Mouse (Mus musculus) lung, postnatal 36 days (tissue): ENCODE measurements around the gene Slc17a5.
"Not testable (repeated sequence)": the region's sequence is repeated elsewhere in the genome, so short reads cannot be mapped to it uniquely, and the experiment has no call there.

Source experiments
- DNase-seq: peaks from one replicate; pipeline ENCODE4 v3.0.0; 2022; ENCODE audit warnings: mixed read lengths

Slc17a5 gene

GRCm38 (mm10) chr9:78516125-78516524, 71.7 kb downstream of the Slc17a5 start:
- DNase-seq, result no peak

GRCm38 (mm10) chr9:78514681-78515080, 73.2 kb downstream of the Slc17a5 start:
- no peak for DNase-seq

GRCm38 (mm10) chr9:78513776-78514500, 73.9 kb downstream of the Slc17a5 start:
- no peak for DNase-seq

- no peak for DNase-seq
Observed at GRCm38 (mm10) chr9:78511705-78512104, 76.1 kb downstream of the Slc17a5 start.

- DNase-seq, result no peak
Observed at GRCm38 (mm10) chr9:78508106-78508786, 79.6 kb downstream of the Slc17a5 start.

- DNase-seq, result no peak
Observed at GRCm38 (mm10) chr9:78506722-78507077, 81.1 kb downstream of the Slc17a5 start.

- DNase-seq, result no peak
Observed at GRCm38 (mm10) chr9:78506002-78506721, 81.7 kb downstream of the Slc17a5 start.

GRCm38 (mm10) chr9:78505223-78505622, 82.6 kb downstream of the Slc17a5 start:
- no peak for DNase-seq

- DNase-seq, result no peak
Observed at GRCm38 (mm10) chr9:78504679-78505078, 83.2 kb downstream of the Slc17a5 start.

- no peak for DNase-seq
Observed at GRCm38 (mm10) chr9:78504133-78504532, 83.7 kb downstream of the Slc17a5 start.

GRCm38 (mm10) chr9:78503223-78504079, 84.4 kb downstream of the Slc17a5 start:
- DNase-seq, result no peak

GRCm38 (mm10) chr9:78501284-78501683, 86.6 kb downstream of the Slc17a5 start:
- DNase-seq, result no peak

GRCm38 (mm10) chr9:78500386-78500785, 87.5 kb downstream of the Slc17a5 start:
- no peak for DNase-seq

GRCm38 (mm10) chr9:78493171-78493570, 94.7 kb downstream of the Slc17a5 start:
- DNase-seq, result no peak

- no peak for DNase-seq
Observed at GRCm38 (mm10) chr9:78492254-78492653, 95.6 kb downstream of the Slc17a5 start.

- DNase-seq, result peak; percentile 21
Observed at GRCm38 (mm10) chr9:78491169-78491568, 96.7 kb downstream of the Slc17a5 start.

- peak; percentile 84 for DNase-seq
Observed at GRCm38 (mm10) chr9:78488890-78489420, 98.9 kb downstream of the Slc17a5 start, which contains the start of gene Eef1a1. TSS of gene Eef1a1 (minus strand) at chr9:78489151.

- not testable (repeated sequence) for DNase-seq
Observed at GRCm38 (mm10) chr9:78488021-78488420, 99.8 kb downstream of the Slc17a5 start.
